In genomic region chr12:99528958-99529357, GRCm38 (mm10) we compare ENCODE assay signal across 24 mouse cellular contexts. TPM values are rescaled to one million over a fixed set of nuclear protein-coding genes. Genes with fewer than 3 reads are reported as not detected.
DNase-seq lines count a peak whose midpoint lies in the region; ATAC-seq lines count a peak whose summit lies in the region.
"Had no signal": no experiment of that assay in that cellular context is flagged by ENCODE, and none has a peak within 500 bp of the region (broad histone marks: within the 10 kb centered on the region; RNA-seq: fewer than 3 reads in every experiment).

No protein-coding gene starts in this region.

- H3K27ac ChIP-seq in heart, embryonic 15.5 days: peak overlapping the region; percentile 43; the same call in 1 of the 2 replicates
- peak overlapping the region; percentile 86 for H3K27ac ChIP-seq in lung, embryonic 16.5 days (ENCODE audit: low read length)
- H3K27ac ChIP-seq: embryonic facial prominence, embryonic 13.5 days; heart, embryonic 10.5 days; hindbrain, postnatal 0 days; liver, embryonic 13.5 days; midbrain, embryonic 13.5 days had no signal

- no peak overlapping the region for H3K4me3 ChIP-seq in heart, embryonic 15.5 days
- H3K4me3 ChIP-seq in lung, embryonic 16.5 days (ENCODE audit: low read length): no peak overlapping the region
- H3K4me3 ChIP-seq: embryonic facial prominence, embryonic 13.5 days; heart, embryonic 10.5 days; liver, embryonic 13.5 days; midbrain, embryonic 13.5 days; myocyte had no signal

- no peaks in the 10 kb centered on the region for H3K9me3 ChIP-seq in heart, embryonic 15.5 days (replicated peaks)
- no peaks in the 10 kb centered on the region for H3K9me3 ChIP-seq in lung, embryonic 16.5 days (ENCODE audit: control insufficient read depth, low read length)
- H3K9me3 ChIP-seq: embryonic facial prominence, embryonic 13.5 days; heart, embryonic 10.5 days; liver, embryonic 13.5 days; midbrain, embryonic 13.5 days had no signal

- no peaks in the 10 kb centered on the region for H3K27me3 ChIP-seq in heart, embryonic 15.5 days
- no peaks in the 10 kb centered on the region for H3K27me3 ChIP-seq in lung, embryonic 16.5 days (ENCODE audit: control insufficient read depth, insufficient read depth, low read depth, low read length)
- H3K27me3 ChIP-seq: embryonic facial prominence, embryonic 13.5 days; liver, embryonic 13.5 days; midbrain, embryonic 13.5 days had no signal

- intact Hi-C loops in heart, postnatal 14 days (cut with DNase I): no loop called here

- no peak overlapping the region for H3K4me2 ChIP-seq in heart, embryonic 15.5 days
- H3K4me2 ChIP-seq in lung, embryonic 16.5 days (ENCODE audit: low read depth, low read length): no peak overlapping the region
- H3K4me2 ChIP-seq: liver, embryonic 13.5 days; midbrain, embryonic 13.5 days had no signal

- DNase-seq in heart, postnatal 14 days: no peak
- DNase-seq in lung, postnatal 4 days: no peak
- peak; percentile 67 for DNase-seq in embryo, embryonic 10 days (ENCODE audit: low spot score)
- peak; percentile 36 for DNase-seq in embryo, embryonic 9.5 days (ENCODE audit: extremely low spot score)
- DNase-seq in layer of hippocampus, adult 11-12 months (ENCODE audit: low spot score): no peak
- no peak for DNase-seq in spleen, postnatal 10 days (ENCODE audit: low spot score in 2 of 2)
- DNase-seq: adrenal gland, postnatal 36 days; B cell, adult 2 months; cerebellum, adult 11-12 months; cerebellum, postnatal 36 days; forebrain, postnatal 0 days; heart, postnatal 4 days; kidney, postnatal 10 days; left cerebral cortex, postnatal 4 days; liver, embryonic 13.5 days; right cerebral cortex, postnatal 4 days; thymus, postnatal 25 days had no signal

- H3K9ac ChIP-seq in heart, embryonic 15.5 days: no peak overlapping the region
- H3K9ac ChIP-seq in lung, embryonic 16.5 days (ENCODE audit: low read length): no peak overlapping the region
- H3K9ac ChIP-seq: embryonic facial prominence, embryonic 13.5 days; forebrain, postnatal 0 days; liver, embryonic 13.5 days; midbrain, embryonic 13.5 days had no signal

- WGBS in heart, embryonic 15.5 days: 74% methylated on average over 5 of the region's 5 CpGs
- 60% methylated on average over 5 of the region's 5 CpGs for WGBS in lung, embryonic 16.5 days

- H3K4me1 ChIP-seq in heart, embryonic 15.5 days (replicated peaks): peaks cover 33% of the 10 kb centered on the region
- H3K4me1 ChIP-seq in lung, embryonic 16.5 days (replicated peaks; ENCODE audit: control insufficient read depth, insufficient read depth, low read length): peaks cover 22% of the 10 kb centered on the region

- ATAC-seq in heart, embryonic 15.5 days (replicated peaks; ENCODE audit: insufficient number of reproducible peaks, insufficient read depth, low FRiP score, low read depth): no peak
- no peak for ATAC-seq in lung, embryonic 16.5 days (ENCODE audit: low read depth)
- ATAC-seq: forebrain, postnatal 0 days; hindbrain, postnatal 0 days; midbrain, embryonic 13.5 days had no signal

- H3K36me3 ChIP-seq in heart, embryonic 15.5 days: no peaks in the 10 kb centered on the region
- H3K36me3 ChIP-seq in lung, embryonic 16.5 days (ENCODE audit: control insufficient read depth, insufficient read depth, low read length): no peaks in the 10 kb centered on the region

RNA-seq across cellular contexts. Expression of gene Foxn3, which starts 34.4 kb away (rescaled TPM):
- 57.5 and 64.2 TPM in 2 replicates for polyA plus RNA-seq in heart, embryonic 15.5 days (2015; fragmentation: Nextera tagmentation; extraction: Ambion mirVana)
- total RNA-seq in heart, postnatal 14 days (2021): 100 to 1,000 TPM; 126 to 142 TPM
- 60.4 and 60.8 TPM in 2 replicates for polyA plus RNA-seq in lung, embryonic 16.5 days (2015; fragmentation: Nextera tagmentation; extraction: Ambion mirVana)

Comparison
In these comparisons a context has a peak if more than half of its experiments do, and no peak if none do; other contexts are left out.
1. DNase-seq: peak in embryo, embryonic 10 days (single experiment) and embryo, embryonic 9.5 days (single experiment); none in heart, postnatal 14 days (0 of 2), lung, postnatal 4 days (0 of 2), layer of hippocampus, adult 11-12 months (single experiment) and spleen, postnatal 10 days (0 of 2).